Mouse (Mus musculus) neural tube, embryonic 14.5 days (tissue): Measurements from ENCODE around the gene Ing5. TPM values are rescaled to one million over a fixed set of nuclear protein-coding genes. Genes with fewer than 3 reads are reported as not detected.
"Not testable (repeated sequence)": the region's sequence is repeated elsewhere in the genome, so short reads cannot be mapped to it uniquely, and the experiment has no call there.

Experiments
- ATAC-seq: fragments of 200-750 bp; cut with Nextera tagmentation; 2 replicates; pipeline ENCODE4 v1.8.0; 2017; ENCODE audit warnings: low read depth, mild to moderate bottlenecking, moderate TSS enrichment, moderate library complexity
- H3K27ac ChIP-seq: fragments of 300-500 bp; sonication (generic); 2 replicates; pipeline ENCODE4 v1.5.1; 2014; ENCODE audit warnings: low read depth, mild to moderate bottlenecking, control low read depth, low read length, moderate library complexity, mixed read lengths
- H3K27me3 ChIP-seq: fragments of 300-500 bp; sonication (generic); 2 replicates; pipeline ENCODE4 v1.6.1; 2014; ENCODE audit warnings: low read length; ENCODE audit not compliant: control insufficient read depth, insufficient read depth
- H3K36me3 ChIP-seq: fragments of 300-500 bp; sonication (generic); 2 replicates; pipeline ENCODE4 v1.6.1; 2014; ENCODE audit warnings: low read length, mixed read lengths; ENCODE audit not compliant: control insufficient read depth, insufficient read depth
- H3K4me1 ChIP-seq: fragments of 300-500 bp; sonication (generic); 2 replicates; pipeline ENCODE4 v1.6.1; 2014; ENCODE audit warnings: low read length; ENCODE audit not compliant: control insufficient read depth, insufficient read depth
- H3K4me2 ChIP-seq: fragments of 300-500 bp; sonication (generic); 2 replicates; pipeline ENCODE4 v1.6.1; 2014; ENCODE audit warnings: mild to moderate bottlenecking, low read depth, low read length, control low read depth
- H3K4me3 ChIP-seq: fragments of 300-500 bp; sonication (generic); 2 replicates; pipeline ENCODE4 v1.5.1; 2014; ENCODE audit warnings: low read depth, low read length, control low read depth, mixed read lengths
- H3K9ac ChIP-seq: fragments of 300-500 bp; sonication (generic); replicated peaks from 2 replicates; pipeline ENCODE4 v1.6.1; 2014; ENCODE audit warnings: low read depth, mild to moderate bottlenecking, control low read depth, low read length, mixed read lengths
- H3K9me3 ChIP-seq: fragments of 300-500 bp; sonication (generic); 2 replicates; pipeline ENCODE4 v1.6.1; 2016; ENCODE audit warnings: low read length; ENCODE audit not compliant: control insufficient read depth
- WGBS: fragments of 180-500 bp; shearing (Covaris S2); extraction: QIAGEN DNeasy Blood & Tissue Kit; methylation state at CpG from one replicate; pipeline ENCODE4 v1.1.7; 2014; 5-methylcytosine and 5-hydroxymethylcytosine counted together
- polyA plus RNA-seq: library from polyadenylated mRNA; unstranded; fragments of >200 nt; fragmentation: Nextera tagmentation; extraction: Ambion mirVana; gene quantifications from 2 replicates; pipeline ENCODE4 v1.2.1, GENCODE M21; 2014

Ing5 gene
- polyA plus RNA-seq: 9.4 and 10.2 TPM in 2 replicates

DNA sequence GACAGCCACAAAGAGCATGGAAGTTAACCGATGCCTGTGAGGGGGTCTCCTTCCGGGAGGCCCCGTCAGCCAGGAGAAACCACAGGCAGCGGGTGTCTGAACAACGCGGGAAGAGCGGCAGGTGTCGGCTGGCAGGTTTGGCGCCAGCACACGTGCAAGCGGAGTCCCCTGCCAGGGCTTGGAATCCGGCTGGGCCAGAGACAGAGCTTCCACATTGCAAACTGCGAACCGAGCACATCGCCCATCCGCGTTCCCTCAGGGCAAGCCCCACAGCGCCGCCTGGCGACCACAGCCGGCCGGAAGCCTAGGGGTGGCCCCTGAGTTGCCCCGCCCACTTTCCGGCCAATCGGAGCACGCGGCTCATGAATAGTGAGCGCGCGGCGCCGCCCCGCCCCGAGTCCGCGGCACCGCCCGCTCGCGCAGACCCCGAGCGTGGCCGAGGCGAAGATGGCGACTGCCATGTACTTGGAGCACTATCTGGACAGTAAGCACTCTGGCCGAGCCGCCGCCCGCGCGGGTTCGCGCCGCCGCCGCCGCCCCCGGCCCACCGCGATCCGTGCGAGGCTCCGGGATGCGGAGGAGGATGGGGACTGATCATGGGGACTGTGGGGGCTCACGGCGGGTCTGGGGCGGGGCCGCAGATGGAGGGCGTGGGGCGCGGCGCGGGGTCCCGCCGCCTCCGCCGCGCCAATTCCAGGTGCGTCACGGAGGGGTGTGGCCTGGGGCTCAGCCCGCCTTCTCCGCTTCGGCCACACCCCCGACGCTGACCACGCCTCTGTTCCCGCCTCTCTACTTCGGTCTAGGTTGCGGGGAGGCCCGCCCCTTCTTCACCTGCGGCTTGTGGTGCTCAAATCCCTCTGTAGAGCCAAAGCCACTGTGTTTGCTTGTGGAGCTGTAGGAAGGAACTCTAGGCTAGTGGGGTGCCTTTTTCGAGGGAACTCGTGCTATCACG is at the start of gene Ing5:
Gene Ing5, plus strand, starts transcription at position 410 of the 952 bp plus-strand sequence.
- Histone ChIP-seq H3K9me3 (no peaks in the 10 kb centered on the region), H3K4me2 (peak within 1 kb of the TSS; percentile 79), H3K4me1 (peaks cover 17% of the 10 kb centered on the region; the same call in 1 of the 2 replicates), H3K27ac (peak within 1 kb of the TSS; percentile 96), H3K27me3 (no peaks in the 10 kb centered on the region), H3K9ac (peak within 1 kb of the TSS; percentile 85), H3K36me3 (peaks cover 16% of the 10 kb centered on the region), H3K4me3 (peak within 1 kb of the TSS; percentile 81)
- WGBS: under 1% methylated on average over 88 of the region's 94 CpGs
- ATAC-seq: peak; percentile 91

DNA sequence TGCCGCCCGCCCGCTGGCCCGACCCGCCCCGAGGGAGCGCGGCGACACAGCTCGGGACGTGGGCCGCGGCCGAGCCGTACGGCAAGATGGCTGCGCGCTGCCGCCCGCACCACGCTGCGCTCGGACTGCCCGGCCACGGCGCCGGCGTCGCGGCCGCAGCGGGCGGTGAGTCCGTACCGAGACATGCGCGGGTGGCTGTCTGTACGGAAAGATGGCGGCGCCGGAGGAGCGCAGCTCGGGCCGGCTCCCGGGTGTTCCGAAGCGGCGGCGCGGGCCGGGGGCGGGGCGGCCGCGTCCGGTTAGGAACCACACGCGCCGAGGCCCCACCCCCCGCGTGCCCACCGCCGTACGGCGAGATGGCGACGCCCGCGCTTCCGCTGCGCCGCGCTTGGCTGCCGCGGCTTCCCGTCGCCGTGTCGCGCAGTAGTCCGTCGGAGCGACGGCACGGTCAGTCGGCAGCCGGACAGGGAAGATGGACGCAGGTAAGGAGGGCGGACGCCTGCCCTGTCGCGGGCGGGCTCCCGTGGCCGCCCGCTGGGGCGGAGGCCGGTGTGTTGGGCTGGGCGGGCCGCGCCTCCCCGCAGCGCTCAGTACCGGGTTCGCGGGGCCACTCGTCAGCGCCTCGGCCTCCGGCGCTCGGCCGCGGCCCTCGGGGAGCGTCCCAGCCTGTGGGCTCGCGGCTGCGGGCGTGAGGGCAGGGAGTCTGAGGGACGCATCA is 49.0 kb upstream of the Ing5 start, which contains the start of gene Thap4:
Gene Thap4, minus strand, starts transcription at position 292 of the 718 bp plus-strand sequence.
- Histone ChIP-seq H3K4me1 (peaks cover 15% of the 10 kb centered on the region), H3K4me2 (peak within 1 kb of the TSS; percentile 87), H3K27me3 (no peaks in the 10 kb centered on the region), H3K36me3 (no peaks in the 10 kb centered on the region; the same call in 1 of the 2 replicates), H3K9me3 (no peaks in the 10 kb centered on the region), H3K9ac (peak within 1 kb of the TSS; percentile 84), H3K4me3 (peak within 1 kb of the TSS; percentile 94), H3K27ac (peak within 1 kb of the TSS; percentile 87)
- 0% methylated on average over 75 of the region's 121 CpGs for WGBS
- peak; percentile 94 for ATAC-seq

- Histone ChIP-seq H3K36me3 (no peaks in the 10 kb centered on the region), H3K4me3 (peak overlapping the region; percentile 94), H3K4me2 (peak overlapping the region; percentile 60), H3K9ac (peak overlapping the region; percentile 84), H3K27me3 (no peaks in the 10 kb centered on the region), H3K4me1 (peaks cover 15% of the 10 kb centered on the region), H3K9me3 (no peaks in the 10 kb centered on the region), H3K27ac (peak overlapping the region; percentile 87)
- ATAC-seq: no peak
- under 1% methylated on average over 13 of the region's 13 CpGs for WGBS
Observed at GRCm38 (mm10) chr1:93755291-93755610, 48.5 kb upstream of the Ing5 start.

GRCm38 (mm10) chr1:93755618-93756017 is 48.1 kb upstream of the Ing5 start:
- no peak overlapping the region for H3K9ac ChIP-seq
- ATAC-seq: no peak
- H3K27ac ChIP-seq: no peak overlapping the region; the same call in 1 of the 2 replicates
- 26% methylated on average over 7 of the region's 7 CpGs for WGBS
- peak overlapping the region; percentile 60 for H3K4me2 ChIP-seq
- no peaks in the 10 kb centered on the region for H3K27me3 ChIP-seq
- no peaks in the 10 kb centered on the region for H3K9me3 ChIP-seq
- H3K4me3 ChIP-seq: peak overlapping the region; percentile 94
- peaks cover 15% of the 10 kb centered on the region for H3K4me1 ChIP-seq
- no peaks in the 10 kb centered on the region for H3K36me3 ChIP-seq

- peak overlapping the region; percentile 94; the same call in 1 of the 2 replicates for H3K4me3 ChIP-seq
- peak overlapping the region; percentile 60; the same call in 1 of the 2 replicates for H3K4me2 ChIP-seq
- H3K4me1 ChIP-seq: peaks cover 15% of the 10 kb centered on the region
- H3K9ac ChIP-seq: no peak overlapping the region
- no peaks in the 10 kb centered on the region for H3K9me3 ChIP-seq
- ATAC-seq: no peak
- H3K27me3 ChIP-seq: no peaks in the 10 kb centered on the region
- no peaks in the 10 kb centered on the region for H3K36me3 ChIP-seq
- no peak overlapping the region for H3K27ac ChIP-seq
Observed at GRCm38 (mm10) chr1:93756154-93756553, 47.6 kb upstream of the Ing5 start.

DNA sequence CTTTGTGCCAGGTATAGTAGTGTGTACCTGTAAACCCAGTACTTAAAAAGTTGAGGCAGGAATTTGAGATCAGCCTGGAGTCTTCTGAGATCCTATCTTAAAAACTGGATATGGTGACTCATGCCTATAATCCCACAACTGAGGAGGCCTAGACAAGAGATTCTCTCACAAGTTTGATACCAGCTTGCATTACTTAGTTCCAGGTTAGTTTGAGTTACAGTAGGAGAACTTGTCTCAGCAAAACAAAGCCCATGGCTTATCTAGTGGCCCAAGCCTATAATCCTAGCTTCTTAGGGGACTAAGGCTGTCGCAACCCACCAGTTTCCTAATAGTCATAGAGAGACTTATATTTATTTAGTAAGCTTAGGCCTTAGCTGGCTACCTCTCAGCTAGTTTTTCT is 43.7 kb upstream of the Ing5 start:
- no peaks in the 10 kb centered on the region for H3K9me3 ChIP-seq
- WGBS: 92% methylated on average over 1 of the region's 1 CpGs
- no peak overlapping the region for H3K4me3 ChIP-seq
- H3K27ac ChIP-seq: no peak overlapping the region
- H3K36me3 ChIP-seq: no peaks in the 10 kb centered on the region
- no peak for ATAC-seq
- no peaks in the 10 kb centered on the region for H3K27me3 ChIP-seq
- H3K4me1 ChIP-seq: peaks cover 9% of the 10 kb centered on the region
- H3K9ac ChIP-seq: no peak overlapping the region
- H3K4me2 ChIP-seq: no peak overlapping the region

GRCm38 (mm10) chr1:93763531-93763930 is 40.2 kb upstream of the Ing5 start:
- ATAC-seq, H3K36me3 ChIP-seq, H3K4me3 ChIP-seq, H3K27ac ChIP-seq, H3K4me1 ChIP-seq, H3K9ac ChIP-seq, H3K9me3 ChIP-seq, H3K4me2 ChIP-seq, H3K27me3 ChIP-seq: not testable (repeated sequence)
- WGBS: 98% methylated on average over 3 of the region's 3 CpGs

DNA sequence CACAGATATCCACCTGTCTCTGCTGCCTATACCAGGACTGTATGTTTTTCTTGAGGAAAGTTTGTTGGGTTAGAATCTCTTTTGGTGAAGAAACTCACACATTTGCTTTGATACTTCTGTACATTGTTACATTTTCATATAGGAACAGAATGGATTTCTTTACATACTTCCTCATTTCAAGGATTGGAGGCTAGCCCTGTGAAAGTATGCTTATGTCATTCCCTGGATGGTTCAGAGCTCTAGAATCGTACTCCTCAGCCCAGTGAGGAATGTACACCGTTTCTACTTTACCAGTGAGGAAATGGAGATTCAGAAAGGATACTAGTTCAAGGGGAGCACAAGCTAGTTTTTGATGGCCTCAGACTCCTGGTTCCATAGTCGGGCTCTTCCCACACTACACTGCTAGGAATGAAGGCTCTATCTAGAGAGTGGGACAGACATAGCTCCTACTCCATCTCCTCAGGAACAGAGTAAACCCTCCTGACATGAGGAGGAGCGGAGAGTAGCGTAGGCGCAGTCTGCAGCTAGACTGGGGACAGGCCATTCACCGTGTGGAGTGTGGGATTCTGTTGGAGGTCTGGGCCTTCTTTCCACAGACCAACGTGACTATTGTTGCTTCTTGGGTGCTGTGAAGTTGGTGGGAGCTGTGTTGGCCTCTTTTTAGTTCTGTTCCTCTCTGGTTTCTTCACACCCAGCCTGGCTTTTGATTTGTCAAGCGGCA is 38.7 kb upstream of the Ing5 start:
- Histone ChIP-seq H3K9ac (no peak overlapping the region), H3K4me2 (no peak overlapping the region), H3K9me3 (no peaks in the 10 kb centered on the region), H3K4me1 (no peaks in the 10 kb centered on the region), H3K4me3 (no peak overlapping the region), H3K36me3 (0 out of 2 replicates have a peak, but pooled peaks cover 6% of the 10 kb centered on the region), H3K27me3 (no peaks in the 10 kb centered on the region), H3K27ac (no peak overlapping the region)
- 95% methylated on average over 9 of the region's 9 CpGs for WGBS
- ATAC-seq: no peak
